Mouse (Mus musculus) heart, postnatal 0 days (tissue): ENCODE data around the gene Agbl4. TPM values are rescaled to one million over a fixed set of nuclear protein-coding genes. Genes with fewer than 3 reads are reported as not detected.

ENCODE experiments used
- ATAC-seq: fragments of 200-750 bp; cut with Nextera tagmentation; 2 replicates; pipeline ENCODE4 v1.8.0; 2017; ENCODE audit warnings: low read depth, moderate number of reproducible peaks, moderate library complexity; ENCODE audit not compliant: insufficient read depth
- DNase-seq: peaks from one replicate; pipeline ENCODE4 v3.0.0-alpha.2; 2016; ENCODE audit warnings: low spot score
- H3K27ac ChIP-seq: fragments of 300-500 bp; sonication (generic); 2 replicates; pipeline ENCODE4 v1.5.1; 2014; ENCODE audit warnings: low read depth, mild to moderate bottlenecking
- H3K27me3 ChIP-seq: fragments of 300-500 bp; sonication (generic); 2 replicates; pipeline ENCODE4 v1.6.1; 2014; ENCODE audit warnings: low read length, mixed read lengths; ENCODE audit not compliant: control insufficient read depth, insufficient read depth
- H3K36me3 ChIP-seq: fragments of 300-500 bp; sonication (generic); replicated peaks from 2 replicates; pipeline ENCODE4 v1.6.1; 2014; ENCODE audit warnings: low read length, mixed read lengths; ENCODE audit not compliant: control insufficient read depth, insufficient read depth
- H3K4me1 ChIP-seq: fragments of 300-500 bp; sonication (generic); 2 replicates; pipeline ENCODE4 v1.6.1; 2014; ENCODE audit warnings: antibody characterized with exemption; ENCODE audit not compliant: control insufficient read depth, insufficient read depth
- H3K4me2 ChIP-seq: fragments of 300-500 bp; sonication (generic); 2 replicates; pipeline ENCODE4 v1.6.1; 2014; ENCODE audit warnings: low read depth, mild to moderate bottlenecking, low read length, moderate library complexity
- H3K4me3 ChIP-seq: fragments of 300-500 bp; sonication (generic); 2 replicates; pipeline ENCODE4 v1.5.1; 2014; ENCODE audit warnings: low read depth, low read length
- H3K9ac ChIP-seq: fragments of 300-500 bp; sonication (generic); replicated peaks from 2 replicates; pipeline ENCODE4 v1.6.1; 2014; ENCODE audit warnings: low read depth, low read length, mixed read lengths
- H3K9me3 ChIP-seq: fragments of 300-500 bp; sonication (generic); replicated peaks from 2 replicates; pipeline ENCODE4 v1.6.1; 2016; ENCODE audit warnings: low read length; ENCODE audit not compliant: control insufficient read depth
- CTCF ChIP-seq: IDR thresholded peaks from 2 replicates; pipeline ENCODE4 v1.5.1; 2016; ENCODE audit warnings: antibody characterized with exemption, control low read depth, low read depth
- EP300 ChIP-seq: IDR thresholded peaks from 2 replicates; pipeline ENCODE4 v1.6.1; 2016; ENCODE audit warnings: antibody characterized with exemption, low read depth
- WGBS: fragments of 180-500 bp; shearing (Covaris S2); extraction: QIAGEN DNeasy Blood & Tissue Kit; methylation state at CpG from one replicate; pipeline ENCODE4 v1.1.7; 2014; 5-methylcytosine and 5-hydroxymethylcytosine counted together
- polyA plus RNA-seq: library from polyadenylated mRNA; unstranded; fragments of >200 nt; fragmentation: Nextera tagmentation; extraction: Ambion mirVana; gene quantifications from 2 replicates; pipeline ENCODE4 v1.2.1, GENCODE M21; 2015
- total RNA-seq: library from RNA; depleted of rRNA; stranded (reverse); fragments of >200 nt; gene quantifications from 2 replicates; pipeline ENCODE4 v1.2.3, GENCODE M21; 2014; ENCODE audit warnings: low replicate concordance

The Agbl4 gene
- total and polyA plus RNA-seq, 2 experiments from 2014 or later, result 0.55 TPM; not detected in 1

- Histone ChIP-seq H3K27me3 (no peaks in the 10 kb centered on the region), H3K4me3 (no peak overlapping the region), H3K4me1 (peaks cover 11% of the 10 kb centered on the region; the same call in 1 of the 2 replicates), H3K9ac (no peak overlapping the region), H3K4me2 (no peak overlapping the region), H3K27ac (no peak overlapping the region), H3K36me3 (peaks cover 36% of the 10 kb centered on the region), H3K9me3 (no peaks in the 10 kb centered on the region)
- DNase-seq (no peak), ATAC-seq (no peak)
- TF ChIP-seq EP300 (no peak), CTCF (no peak)
- WGBS, result 79% methylated on average over 5 of the region's 5 CpGs
These were observed 1058.2 kb downstream of the Agbl4 start for GRCm38 (mm10) chr4:111455621-111456020.

GRCm38 (mm10) chr4:111457568-111457967, 1060.1 kb downstream of the Agbl4 start:
- H3K27ac ChIP-seq, result no peak overlapping the region
- ATAC-seq (no peak), DNase-seq (no peak)
- H3K36me3 ChIP-seq, result peaks cover 36% of the 10 kb centered on the region
- no peaks in the 10 kb centered on the region for H3K4me1 ChIP-seq
- no peak for TF ChIP-seq CTCF
- no peak for TF ChIP-seq EP300
- no peak overlapping the region for H3K9ac ChIP-seq
- no peaks in the 10 kb centered on the region for H3K27me3 ChIP-seq
- H3K9me3 ChIP-seq, result no peaks in the 10 kb centered on the region
- H3K4me2 ChIP-seq, result no peak overlapping the region
- no peak overlapping the region for H3K4me3 ChIP-seq
- WGBS, result 69% methylated on average over 5 of the region's 5 CpGs

GRCm38 (mm10) chr4:111467293-111467773, 1069.9 kb downstream of the Agbl4 start:
- Histone ChIP-seq H3K27ac (no peak overlapping the region), H3K4me3 (no peak overlapping the region), H3K9me3 (no peaks in the 10 kb centered on the region), H3K36me3 (no peaks in the 10 kb centered on the region), H3K4me2 (no peak overlapping the region), H3K9ac (no peak overlapping the region), H3K4me1 (no peaks in the 10 kb centered on the region), H3K27me3 (no peaks in the 10 kb centered on the region)
- no peak for TF ChIP-seq EP300
- no peak for TF ChIP-seq CTCF
- DNase-seq, result no peak
- 58% methylated on average over 2 of the region's 2 CpGs for WGBS
- ATAC-seq, result no peak

DNA sequence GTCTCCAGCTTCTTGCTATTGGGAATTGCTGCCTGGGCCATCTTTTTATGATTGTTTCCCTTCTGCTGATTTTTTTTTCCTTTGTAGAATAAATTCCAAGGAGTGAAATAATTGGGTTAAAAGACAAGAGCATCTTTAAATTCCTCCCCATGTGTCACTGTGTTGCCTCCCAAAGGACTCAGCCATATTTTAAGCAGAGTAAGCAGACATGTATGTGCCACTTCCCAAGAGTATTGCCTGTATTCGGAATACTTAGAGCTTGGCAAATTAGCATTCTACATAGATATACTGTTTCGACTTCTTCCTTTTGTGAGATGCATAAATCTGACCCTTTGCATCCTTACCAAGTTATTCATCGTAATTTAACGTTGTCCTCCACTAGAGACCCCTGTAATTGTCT, 1070.3 kb downstream of the Agbl4 start:
- no peaks in the 10 kb centered on the region for H3K27me3 ChIP-seq
- DNase-seq (no peak), ATAC-seq (no peak)
- no peaks in the 10 kb centered on the region for H3K9me3 ChIP-seq
- 80% methylated on average over 4 of the region's 4 CpGs for WGBS
- no peak for TF ChIP-seq EP300
- no peak for TF ChIP-seq CTCF
- H3K4me2 ChIP-seq, result no peak overlapping the region
- no peaks in the 10 kb centered on the region for H3K4me1 ChIP-seq
- no peak overlapping the region for H3K4me3 ChIP-seq
- H3K27ac ChIP-seq, result no peak overlapping the region
- H3K9ac ChIP-seq, result no peak overlapping the region
- no peaks in the 10 kb centered on the region for H3K36me3 ChIP-seq

- Histone ChIP-seq H3K9me3 (no peaks in the 10 kb centered on the region), H3K36me3 (no peaks in the 10 kb centered on the region), H3K4me2 (no peak overlapping the region), H3K27me3 (no peaks in the 10 kb centered on the region), H3K27ac (no peak overlapping the region), H3K9ac (no peak overlapping the region), H3K4me3 (no peak overlapping the region), H3K4me1 (no peaks in the 10 kb centered on the region)
- no peak for TF ChIP-seq CTCF
- TF ChIP-seq EP300, result no peak
- no peak for ATAC-seq
- no peak for DNase-seq
- WGBS, result 71% methylated on average over 2 of the region's 2 CpGs
These were observed 1072.4 kb downstream of the Agbl4 start for GRCm38 (mm10) chr4:111469847-111470246.

DNA sequence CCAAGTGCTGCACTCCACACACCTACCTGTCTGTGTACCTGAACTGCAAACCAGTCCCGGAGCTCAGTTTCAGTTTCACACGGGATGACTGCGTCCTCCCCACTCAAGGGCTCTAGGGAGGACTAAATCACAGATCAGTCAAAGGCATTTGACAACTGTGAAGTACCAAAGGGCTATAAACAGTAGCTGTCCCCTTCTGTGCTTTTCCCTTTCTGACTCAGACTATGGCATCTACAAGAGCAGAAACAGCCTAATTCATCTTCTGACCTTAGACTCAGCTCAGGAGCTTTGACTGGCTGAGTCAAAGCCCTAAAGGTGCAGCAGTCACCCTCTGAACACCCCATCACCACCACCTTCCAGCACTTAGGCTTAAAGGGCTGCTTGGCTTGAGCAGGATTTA, 1074.3 kb downstream of the Agbl4 start:
- TF ChIP-seq CTCF (no peak), EP300 (no peak)

More for the DNA sequence above, 1074.3 kb downstream of the Agbl4 start:
- Histone ChIP-seq H3K27ac (no peak overlapping the region), H3K9ac (no peak overlapping the region), H3K4me1 (no peaks in the 10 kb centered on the region), H3K27me3 (no peaks in the 10 kb centered on the region), H3K4me3 (no peak overlapping the region), H3K36me3 (no peaks in the 10 kb centered on the region), H3K4me2 (no peak overlapping the region), H3K9me3 (no peaks in the 10 kb centered on the region)
- ATAC-seq (no peak), DNase-seq (no peak)
- WGBS, result 61% methylated on average over 3 of the region's 3 CpGs
